Mouse (Mus musculus) lung, postnatal 0 days (tissue): ENCODE data around the gene Gm20716.

ENCODE experiments used
- CTCF ChIP-seq: IDR thresholded peaks from 2 replicates; pipeline ENCODE4 v1.5.1; 2016; ENCODE audit warnings: antibody characterized with exemption, mild to moderate bottlenecking
- EP300 ChIP-seq: IDR thresholded peaks from 2 replicates; pipeline ENCODE4 v1.6.1; 2016; ENCODE audit warnings: antibody characterized with exemption, mild to moderate bottlenecking, control low read depth

- TF ChIP-seq CTCF, result no peak
- no peak for TF ChIP-seq EP300
Observed at GRCm38 (mm10) chr2:168231471-168231829, 1.3 kb upstream of the Gm20716 start.
